Mouse (Mus musculus) inflammation-experienced regulatory T-cells, adult 6 months (primary cell): ENCODE results near the gene Cep72. TPM values are rescaled to one million over a fixed set of nuclear protein-coding genes. Genes with fewer than 3 reads are reported as not detected.
"Not testable (repeated sequence)": the region's sequence is repeated elsewhere in the genome, so short reads cannot be mapped to it uniquely, and the experiment has no call there.

ENCODE experiments used
- ATAC-seq: one replicate; pipeline ENCODE4 v1.8.0; 2017
- polyA plus RNA-seq, 3 experiments: library from polyadenylated mRNA; unstranded; fragments of 100-300 nt; shearing (Covaris generic); gene quantifications; one replicate each; pipeline ENCODE4 v1.2.1; 2017

Gene Cep72
- polyA plus RNA-seq, result 10 to 100 TPM in 1 of 3 experiments, 1 to 10 TPM in 2; 3.9 to 17.1 (median 8.5) TPM

DNA sequence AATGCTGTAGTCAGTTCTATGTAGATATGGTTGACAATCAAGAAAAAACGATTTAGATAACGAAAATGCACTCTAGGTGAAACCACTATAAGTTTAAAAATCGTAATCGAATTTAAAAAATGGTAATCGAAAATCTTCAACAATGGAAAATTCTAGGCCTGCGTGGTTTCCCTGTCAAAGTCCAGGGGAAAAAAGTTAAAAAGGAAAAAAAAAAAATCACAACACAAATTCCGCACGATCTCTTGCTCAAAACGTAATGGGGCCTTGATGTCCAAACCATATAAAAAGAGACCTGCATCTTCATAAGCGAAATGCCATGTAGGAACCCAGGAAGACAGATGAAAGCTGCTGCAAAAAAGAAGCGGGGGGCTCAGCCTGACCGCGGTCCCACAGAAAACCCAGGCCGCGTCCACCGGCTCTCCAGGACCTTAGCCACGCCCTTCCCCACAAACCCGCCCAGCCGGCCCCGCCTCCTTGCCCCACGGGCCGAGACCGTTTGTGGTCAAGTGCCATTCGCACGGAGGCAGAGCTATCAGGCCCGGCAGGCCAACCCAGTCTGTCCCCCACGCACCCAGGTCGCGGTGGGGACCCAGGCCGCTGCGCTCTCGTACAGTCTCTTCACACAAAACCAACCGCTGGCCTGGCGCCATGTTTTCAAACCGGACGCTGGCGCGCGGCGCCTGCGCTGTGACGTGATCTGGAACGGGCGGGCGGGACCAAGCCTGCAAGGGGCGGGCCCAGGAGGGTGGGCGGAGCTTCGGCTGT is at the start of gene Cep72:
Cep72 (minus strand) TSS at position 687 of the 765 bp plus-strand sequence.
- peak; percentile 91 for ATAC-seq

GRCm38 (mm10) chr13:74107410-74107809 is 45.3 kb upstream of the Cep72 start:
- ATAC-seq, result no peak

DNA sequence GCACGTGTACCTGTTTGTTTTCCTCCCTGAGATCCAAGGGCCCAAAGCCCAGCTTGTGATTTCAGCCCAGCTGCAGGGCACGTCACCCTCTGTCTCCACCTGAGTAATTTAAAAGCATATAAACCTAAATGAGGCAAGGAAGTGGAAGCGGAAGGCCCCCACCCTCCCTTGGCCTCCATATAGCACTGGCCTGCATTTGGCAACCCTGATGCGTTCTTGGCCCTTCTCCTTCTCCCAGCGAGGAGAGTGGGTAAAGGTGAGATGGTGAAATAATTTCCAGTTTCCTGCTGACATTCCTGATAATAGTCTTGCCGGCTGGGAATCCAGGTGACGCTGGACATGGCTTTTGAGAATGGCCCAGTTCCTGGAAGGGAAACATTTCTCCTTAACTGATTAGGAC is 42.3 kb upstream of the Cep72 start:
- ATAC-seq, result no peak

DNA sequence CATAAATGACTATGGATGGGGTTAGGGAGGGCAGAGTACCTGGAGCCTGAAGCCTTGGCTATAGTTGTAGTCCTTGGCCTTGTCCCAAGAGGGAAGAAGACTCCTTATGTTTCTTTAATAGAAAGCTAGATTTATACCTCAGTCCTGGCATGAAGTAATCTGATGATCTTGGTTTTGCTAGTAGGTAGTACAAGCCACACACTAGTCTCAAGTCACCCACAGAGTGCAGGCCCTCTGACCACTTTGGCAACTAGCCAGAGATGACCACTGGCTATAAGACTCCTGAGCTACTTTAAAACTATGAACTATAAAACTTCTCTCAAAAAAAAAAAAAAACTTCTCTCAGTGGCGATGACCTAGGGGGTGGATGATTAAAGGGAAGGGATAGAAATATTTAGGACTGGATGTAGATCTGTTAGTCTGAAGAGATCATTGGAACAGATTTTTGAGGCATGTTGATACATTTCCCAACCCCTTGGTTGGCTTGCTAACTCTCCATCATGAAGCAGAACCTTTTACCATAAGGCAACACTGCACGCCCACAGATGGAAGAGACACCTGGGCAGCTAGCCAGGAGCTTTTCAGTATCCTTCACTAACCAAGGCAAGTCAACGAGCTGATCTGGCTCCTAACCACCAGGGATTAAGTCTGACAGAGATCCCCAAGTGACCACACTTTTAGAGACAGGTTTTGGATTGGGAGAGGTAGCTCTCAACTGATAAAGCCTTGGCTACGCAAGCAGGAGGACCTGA is 40.9 kb upstream of the Cep72 start:
- no peak for ATAC-seq

GRCm38 (mm10) chr13:74102108-74102830 is 40.2 kb upstream of the Cep72 start:
- no peak for ATAC-seq

- ATAC-seq, result no peak
These were observed 36.8 kb upstream of the Cep72 start for GRCm38 (mm10) chr13:74098913-74099312.

GRCm38 (mm10) chr13:74096715-74097363 is 34.7 kb upstream of the Cep72 start:
- ATAC-seq, result peak; percentile 50

DNA sequence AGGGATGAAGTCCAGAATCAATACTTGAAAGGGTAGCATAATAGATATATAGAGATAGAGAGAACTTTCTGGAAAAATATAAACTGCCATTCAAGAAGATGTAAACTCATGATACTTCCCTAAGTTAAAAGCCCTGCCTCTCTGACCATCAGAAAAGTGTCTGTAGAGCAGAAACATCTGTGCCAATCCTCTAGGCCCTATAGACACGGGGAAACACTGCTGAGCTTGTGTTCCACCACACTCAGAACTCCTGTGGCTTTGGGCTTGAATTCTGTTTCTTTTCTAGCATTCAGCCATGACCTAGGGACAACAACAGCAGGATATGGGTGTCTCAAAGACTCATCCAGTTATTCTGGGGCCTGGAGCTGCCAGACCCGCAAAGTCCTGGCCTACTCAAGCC is 33.8 kb upstream of the Cep72 start:
- no peak for ATAC-seq

GRCm38 (mm10) chr13:74090265-74090664 is 28.2 kb upstream of the Cep72 start:
- no peak for ATAC-seq

- ATAC-seq, result no peak
These were observed 11.3 kb upstream of the Cep72 start for GRCm38 (mm10) chr13:74073369-74073768.

DNA sequence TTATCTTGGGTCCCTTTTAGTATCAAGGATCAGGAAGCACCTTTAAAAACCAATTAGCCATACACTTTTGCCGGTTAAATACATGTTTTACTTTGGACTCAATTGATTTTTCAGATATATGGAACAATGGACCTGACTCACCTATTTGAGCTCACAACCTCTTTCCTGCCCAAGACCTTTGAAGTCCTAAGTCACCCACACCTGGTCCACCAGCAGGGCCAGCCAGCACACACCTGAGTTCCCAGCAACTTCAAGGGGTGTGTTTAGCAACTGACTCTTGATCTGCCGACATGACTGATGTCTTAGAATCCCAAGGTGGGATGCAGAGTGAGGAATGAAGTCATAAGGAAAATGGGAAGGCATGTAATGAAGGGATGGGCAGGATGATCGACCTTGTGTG is 9.6 kb upstream of the Cep72 start:
- no peak for ATAC-seq

- ATAC-seq, result not testable (repeated sequence)
These were observed 9.1 kb upstream of the Cep72 start for GRCm38 (mm10) chr13:74071244-74071643.

DNA sequence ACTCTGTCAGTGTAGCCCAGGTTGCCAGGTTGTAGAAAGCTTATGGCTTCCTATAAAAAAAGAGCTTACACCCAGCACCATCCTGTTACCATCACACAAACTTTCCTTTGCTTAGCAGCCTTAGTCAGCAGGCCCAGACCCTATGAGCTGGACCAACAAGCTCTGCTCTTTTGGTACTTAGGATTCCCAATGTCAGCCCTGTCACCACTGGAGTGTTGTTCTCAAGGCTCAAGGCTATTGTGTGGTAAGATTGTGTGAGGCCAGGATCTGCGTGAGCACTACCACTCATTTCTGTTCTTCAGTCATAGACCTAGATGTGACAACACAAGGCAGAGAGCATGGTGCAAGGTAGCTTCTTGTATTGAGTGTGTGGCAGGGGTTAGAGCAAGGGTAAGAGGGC is 4.5 kb upstream of the Cep72 start:
- ATAC-seq, result no peak

DNA sequence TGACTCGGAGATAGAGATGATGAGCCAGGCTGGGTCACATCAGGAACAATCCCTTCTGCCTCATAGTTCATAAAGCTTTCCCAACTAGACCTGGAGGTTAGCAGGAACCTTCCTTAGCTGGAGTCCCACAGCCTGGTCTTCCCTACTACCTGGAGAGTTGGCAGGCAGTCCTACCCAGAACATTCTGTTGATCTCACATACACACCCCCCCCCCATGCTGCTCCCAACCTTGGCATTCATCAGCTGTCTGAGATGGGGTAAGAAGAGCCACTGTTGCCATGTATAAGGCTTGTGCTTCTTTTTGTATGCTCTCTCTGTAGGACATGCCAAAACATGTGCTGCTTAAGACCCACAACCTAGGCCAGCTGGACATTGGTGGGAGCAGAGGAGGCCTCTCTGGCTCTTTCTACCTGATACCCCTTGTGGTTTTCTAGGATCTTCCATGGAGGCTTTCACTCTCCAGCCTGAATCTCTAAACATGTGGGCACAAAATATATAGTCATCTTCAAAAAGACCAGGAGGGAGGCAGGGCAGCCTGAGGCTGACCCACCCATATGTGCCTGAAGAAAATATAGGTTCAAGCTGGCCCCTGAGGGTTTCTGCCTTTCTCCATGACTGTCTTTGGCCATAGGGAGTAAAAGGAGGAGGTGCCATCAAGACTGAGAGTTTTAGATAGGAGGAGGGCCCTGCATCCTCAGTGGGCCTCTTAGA is 1.4 kb upstream of the Cep72 start:
- no peak for ATAC-seq

DNA sequence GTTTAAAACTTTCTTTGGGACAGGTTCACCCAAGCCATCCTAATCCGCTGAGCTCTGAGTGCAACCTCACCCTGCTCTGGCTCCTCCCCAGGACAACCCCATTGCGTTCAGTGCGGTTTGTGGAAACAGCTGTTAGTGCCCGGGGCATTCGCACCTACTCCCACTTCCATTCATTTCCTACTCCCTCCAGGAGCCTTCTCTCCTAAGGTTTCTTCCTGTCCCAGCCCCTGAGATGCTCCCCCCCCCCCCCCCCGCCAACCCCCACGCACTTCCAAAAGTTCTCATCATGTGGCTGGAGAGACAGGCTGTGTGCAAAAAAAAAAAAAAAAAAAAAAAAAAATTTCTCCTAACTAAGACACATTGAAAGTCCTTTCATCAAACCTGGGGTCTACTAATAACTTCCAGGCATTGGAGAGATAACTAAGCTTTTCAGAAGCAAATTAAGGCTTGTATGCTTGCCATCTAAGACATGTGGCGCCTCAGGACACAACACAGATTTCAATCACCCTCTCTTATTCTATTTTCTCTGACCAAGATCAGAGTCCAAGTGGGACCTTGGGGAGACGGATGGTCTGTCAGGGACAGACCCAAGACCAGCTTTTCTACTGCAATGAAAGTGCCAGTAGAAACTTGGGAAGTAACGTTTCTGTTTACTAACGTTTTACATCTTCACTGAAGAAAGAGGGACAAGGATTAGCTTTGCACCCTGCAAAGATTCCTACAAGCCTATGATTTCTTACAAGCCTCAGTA is 454 bp upstream of the Cep72 start:
- no peak for ATAC-seq

DNA sequence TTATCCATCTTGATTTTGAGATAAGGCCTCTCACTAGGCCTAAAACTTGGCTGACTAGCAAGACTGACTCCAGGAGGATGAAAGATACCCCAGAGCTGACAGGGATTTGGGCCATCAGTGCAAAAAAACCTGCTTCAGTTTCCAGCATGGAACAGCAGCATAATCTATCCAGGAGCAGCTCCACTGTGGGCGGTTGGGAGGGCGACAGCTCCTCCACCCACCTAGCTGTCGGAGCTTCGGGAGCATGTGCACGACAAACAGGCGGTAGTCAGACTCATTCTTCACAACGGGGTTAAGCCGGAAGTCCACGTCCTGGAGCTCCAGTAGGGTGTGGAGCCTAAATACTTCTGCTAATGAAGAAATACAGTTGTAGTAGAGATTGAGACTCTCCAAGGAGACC is 4.0 kb downstream of the Cep72 start:
- ATAC-seq, result no peak

DNA sequence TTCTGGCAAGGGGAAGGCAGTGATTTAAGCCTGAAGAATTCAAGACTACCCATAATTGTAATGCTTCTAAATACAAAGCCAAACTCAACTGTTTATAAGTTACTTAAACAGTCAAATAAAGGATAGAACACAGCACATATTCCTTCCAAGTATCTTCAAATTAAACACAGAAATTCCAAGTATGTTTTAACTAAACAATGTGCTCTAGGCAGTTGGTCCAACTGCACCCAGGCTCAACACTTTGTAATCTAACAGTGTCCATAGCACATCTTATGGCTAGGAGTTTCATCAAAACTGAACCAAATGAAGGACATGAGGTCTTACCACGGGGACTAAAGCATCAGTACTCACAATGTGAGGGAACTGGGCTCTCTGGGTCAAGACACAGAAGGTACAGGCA is 5.9 kb downstream of the Cep72 start:
- no peak for ATAC-seq

- no peak for ATAC-seq
These were observed 22.2 kb downstream of the Cep72 start for GRCm38 (mm10) chr13:74039926-74040325.

DNA sequence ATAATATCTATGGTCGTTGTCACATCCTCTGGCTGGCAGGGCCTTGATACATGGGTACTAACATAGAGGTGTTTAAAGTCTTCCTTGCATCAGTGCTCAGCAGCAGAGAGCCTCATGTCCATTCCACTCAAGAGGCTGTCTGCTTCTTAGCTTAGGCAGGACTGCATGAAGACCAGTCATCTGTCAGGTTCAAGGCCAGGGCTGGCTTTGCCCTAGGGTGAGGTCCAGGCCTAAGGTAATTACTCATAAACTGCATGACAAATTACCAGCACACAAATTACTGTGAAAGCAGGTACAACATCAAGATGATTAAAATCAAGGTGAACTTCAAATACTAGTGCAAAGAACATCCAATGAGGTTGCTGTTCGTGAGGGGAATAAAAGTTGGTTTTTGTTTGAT is 26.3 kb downstream of the Cep72 start:
- ATAC-seq, result no peak

DNA sequence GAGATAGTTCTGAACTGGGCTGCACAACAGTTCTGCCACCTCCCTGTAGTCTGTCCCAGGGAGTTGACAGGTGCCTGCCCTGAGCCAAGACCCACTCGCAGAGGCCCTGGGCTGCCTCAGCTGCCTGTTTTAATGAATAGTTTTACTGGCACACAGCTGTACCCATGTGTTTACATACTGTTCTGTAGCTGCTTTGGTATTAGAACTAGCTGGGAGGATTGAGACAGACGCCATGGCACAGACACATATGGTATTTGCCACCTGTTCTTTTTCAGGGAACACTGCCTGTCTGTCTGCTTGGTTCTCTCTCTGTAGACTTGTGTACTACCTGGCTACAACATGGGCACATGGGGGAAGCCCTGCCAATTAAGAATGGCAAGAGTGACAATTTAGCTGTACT is 27.3 kb downstream of the Cep72 start:
- ATAC-seq, result no peak

DNA sequence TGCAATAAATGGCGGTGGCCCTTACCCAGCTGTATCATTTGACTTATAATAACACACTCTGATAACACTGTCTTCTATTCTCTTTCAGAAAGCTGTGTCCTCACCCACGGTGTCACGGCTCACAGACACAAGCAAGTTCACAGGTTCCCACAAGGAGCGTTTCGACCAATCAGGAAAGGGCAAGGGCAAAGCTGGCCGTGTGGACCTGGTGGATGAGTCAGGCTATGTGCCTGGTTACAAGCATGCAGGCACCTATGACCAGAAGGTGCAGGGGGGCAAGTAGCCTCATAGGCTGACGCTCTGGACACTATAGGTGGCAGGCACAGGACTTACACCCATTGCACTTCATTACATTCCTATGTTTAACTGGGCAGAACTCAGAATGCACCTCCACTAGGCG is 31.0 kb downstream of the Cep72 start:
- no peak for ATAC-seq
